Mouse (Mus musculus) Muller cell, postnatal 12 days (primary cell): ENCODE measurements around the gene Cyp3a11.
"Not testable (repeated sequence)": the region's sequence is repeated elsewhere in the genome, so short reads cannot be mapped to it uniquely, and the experiment has no call there.

ENCODE experiments used
- DNase-seq: peaks from one replicate; pipeline ENCODE4 v3.0.0-alpha.2; 2015; ENCODE audit errors: inconsistent ontology term

Gene Cyp3a11

GRCm38 (mm10) chr5:145879688-145880087 lies at the start of gene Cyp3a11:
Cyp3a11 (minus strand) TSS chr5:145879964.
- no peak for DNase-seq

GRCm38 (mm10) chr5:145912912-145913311 lies 33.1 kb upstream of the Cyp3a11 start:
- no peak for DNase-seq

- no peak for DNase-seq
Observed at GRCm38 (mm10) chr5:145911781-145912180, 32.0 kb upstream of the Cyp3a11 start.

GRCm38 (mm10) chr5:145906937-145907336 lies 27.2 kb upstream of the Cyp3a11 start:
- DNase-seq = not testable (repeated sequence)

- no peak for DNase-seq
Observed at GRCm38 (mm10) chr5:145904535-145904934, 24.8 kb upstream of the Cyp3a11 start.

GRCm38 (mm10) chr5:145903349-145903748 lies 23.6 kb upstream of the Cyp3a11 start:
- DNase-seq = no peak

GRCm38 (mm10) chr5:145900436-145900990 lies 20.7 kb upstream of the Cyp3a11 start:
- no peak for DNase-seq

GRCm38 (mm10) chr5:145897271-145897670 lies 17.5 kb upstream of the Cyp3a11 start:
- no peak for DNase-seq

GRCm38 (mm10) chr5:145881207-145881606 lies 1.4 kb upstream of the Cyp3a11 start:
- DNase-seq = no peak

- DNase-seq = not testable (repeated sequence)
Observed at GRCm38 (mm10) chr5:145867433-145867832, 12.3 kb downstream of the Cyp3a11 start.

- not testable (repeated sequence) for DNase-seq
Observed at GRCm38 (mm10) chr5:145805796-145806195, 74.0 kb downstream of the Cyp3a11 start, which contains the start of gene Cyp3a44. Cyp3a44 (minus strand) TSS chr5:145805874.
